ENCODE assay signal across 8 mouse cellular contexts in genomic region chr4:156255078-156255839, GRCm38 (mm10). TPM values are rescaled to one million over a fixed set of nuclear protein-coding genes. Genes with fewer than 3 reads are reported as not detected.
DNase-seq lines count a peak whose midpoint lies in the region; ATAC-seq and TF ChIP-seq lines count a peak whose summit lies in the region.

Gene Samd11, minus strand, starts transcription at chr4:156255657.

- H3K4me1 ChIP-seq in heart, embryonic 11.5 days (ENCODE audit: control insufficient read depth, insufficient read depth, low read length) = peaks cover 7% of the 10 kb centered on the region
- H3K4me1 ChIP-seq in hindbrain, postnatal 0 days (ENCODE audit: insufficient read depth, low read length) = 0 out of 2 replicates have a peak, but pooled peaks cover 4% of the 10 kb centered on the region
- H3K4me1 ChIP-seq in midbrain, embryonic 15.5 days = peaks cover 38% of the 10 kb centered on the region

- ATAC-seq in heart, embryonic 11.5 days (replicated peaks; ENCODE audit: insufficient number of reproducible peaks, low FRiP score, low TSS enrichment) = peak; percentile 57; the same call in 1 of the 2 replicates
- peak; percentile 58 for ATAC-seq in hindbrain, postnatal 0 days
- ATAC-seq in midbrain, embryonic 15.5 days (replicated peaks) = peak; percentile 28; the same call in 1 of the 2 replicates

- H3K9ac ChIP-seq in heart, embryonic 11.5 days (ENCODE audit: low read depth, low read length) = peak within 1 kb of the TSS; percentile 43
- H3K9ac ChIP-seq in hindbrain, postnatal 0 days (replicated peaks; ENCODE audit: low read length) = no peak within 1 kb of the TSS
- no peak within 1 kb of the TSS for H3K9ac ChIP-seq in midbrain, embryonic 15.5 days

- peak within 1 kb of the TSS; percentile 34 for H3K4me3 ChIP-seq in heart, embryonic 11.5 days (ENCODE audit: low read depth, low read length)
- H3K4me3 ChIP-seq in hindbrain, postnatal 0 days (ENCODE audit: low read length) = 0 out of 2 replicates have a peak within 1 kb of the TSS, but pooled peaks have one; percentile 11
- H3K4me3 ChIP-seq in midbrain, embryonic 15.5 days = peak within 1 kb of the TSS; percentile 28

- no peaks in the 10 kb centered on the region for H3K9me3 ChIP-seq in heart, embryonic 11.5 days (replicated peaks; ENCODE audit: control insufficient read depth, low read length)
- H3K9me3 ChIP-seq in hindbrain, postnatal 0 days (ENCODE audit: low read length) = no peaks in the 10 kb centered on the region
- no peaks in the 10 kb centered on the region for H3K9me3 ChIP-seq in midbrain, embryonic 15.5 days

- DNase-seq in heart, postnatal 10 days = no peak
- peak; percentile 47 for DNase-seq in c-Kit-negative CD71-positive TER-119-positive erythroid progenitor cells, embryonic 14.5 days (ENCODE audit: low read depth, low spot score)
- DNase-seq in hindbrain, postnatal 0 days (ENCODE audit: low spot score) = no peak
- no peak for DNase-seq in adipocyte (ENCODE audit: low spot score)
- no peak for DNase-seq in gastrocnemius, adult 18-20 months (ENCODE audit: low spot score)
- DNase-seq in frontal cortex, postnatal 25 days (ENCODE audit: low spot score in 2 of 2) = no peak

- no peak for TF ChIP-seq CTCF in hindbrain, postnatal 0 days (IDR thresholded peaks at IDR 0.05; ENCODE audit: low read depth)

- H3K36me3 ChIP-seq in heart, embryonic 11.5 days (ENCODE audit: control insufficient read depth, insufficient read depth, low read length) = no peaks in the 10 kb centered on the region
- H3K36me3 ChIP-seq in hindbrain, postnatal 0 days (ENCODE audit: insufficient read depth, low read length) = no peaks in the 10 kb centered on the region
- H3K36me3 ChIP-seq in midbrain, embryonic 15.5 days (replicated peaks) = no peaks in the 10 kb centered on the region

- H3K4me2 ChIP-seq in heart, embryonic 11.5 days = peak within 1 kb of the TSS; percentile 59
- peak within 1 kb of the TSS; percentile 35; the same call in 1 of the 2 replicates for H3K4me2 ChIP-seq in hindbrain, postnatal 0 days (ENCODE audit: low read depth, low read length)
- H3K4me2 ChIP-seq in midbrain, embryonic 15.5 days = peak within 1 kb of the TSS; percentile 46

- H3K27ac ChIP-seq in heart, embryonic 11.5 days (ENCODE audit: low read depth, low read length) = peak within 1 kb of the TSS; percentile 32; the same call in 1 of the 2 replicates
- H3K27ac ChIP-seq in hindbrain, postnatal 0 days = no peak within 1 kb of the TSS
- no peak within 1 kb of the TSS for H3K27ac ChIP-seq in midbrain, embryonic 15.5 days

- 3% methylated on average over 26 of the region's 26 CpGs for WGBS in heart, embryonic 11.5 days (ENCODE audit: insufficient replicate concordance)
- 10% methylated on average over 26 of the region's 26 CpGs for WGBS in hindbrain, postnatal 0 days
- 8% methylated on average over 26 of the region's 26 CpGs for WGBS in midbrain, embryonic 15.5 days

- intact Hi-C loops in heart, postnatal 10 days (cut with DNase I) = no loop called here

- peaks cover 29% of the 10 kb centered on the region for H3K27me3 ChIP-seq in heart, embryonic 11.5 days (ENCODE audit: control insufficient read depth, insufficient read depth, low read length)
- 0 out of 2 replicates have a peak, but pooled peaks cover 3% of the 10 kb centered on the region for H3K27me3 ChIP-seq in hindbrain, postnatal 0 days (ENCODE audit: insufficient read depth, low read length)
- peaks cover 13% of the 10 kb centered on the region for H3K27me3 ChIP-seq in midbrain, embryonic 15.5 days (replicated peaks)

RNA-seq across cellular contexts. Expression of gene Samd11, which starts in this region (rescaled TPM):
- 4.3 TPM in 2 replicates for polyA plus RNA-seq in heart, embryonic 11.5 days (2014; fragmentation: Nextera tagmentation; extraction: Ambion mirVana)
- total RNA-seq in heart, postnatal 10 days (2021) = under 1 TPM in 1 of 2 experiments, not detected in 1; 0.36 TPM
- 3.1 and 5.2 TPM in 2 replicates for total RNA-seq in hindbrain, postnatal 0 days (2014; rRNA removed)
- polyA plus RNA-seq in hindbrain, postnatal 0 days (2015; fragmentation: Nextera tagmentation; extraction: Ambion mirVana) = 1.8 and 2.9 TPM in 2 replicates
- 4.8 and 5.5 TPM in 2 replicates for polyA plus RNA-seq in midbrain, embryonic 15.5 days (2015; fragmentation: Nextera tagmentation; extraction: Ambion mirVana)
- total RNA-seq in gastrocnemius, adult 18-20 months (2021) = not detected
